Mouse (Mus musculus) spleen, embryonic (tissue): ENCODE data around the gene Psors1c2.

Experiments
- CTCF ChIA-PET: fragments of 350-600 bp; sonication (Branson Sonifier 250); formaldehyde crosslinking; loops from one replicate; lab custom pipeline; 2022; lab: Charles Lee

Psors1c2 gene

DNA sequence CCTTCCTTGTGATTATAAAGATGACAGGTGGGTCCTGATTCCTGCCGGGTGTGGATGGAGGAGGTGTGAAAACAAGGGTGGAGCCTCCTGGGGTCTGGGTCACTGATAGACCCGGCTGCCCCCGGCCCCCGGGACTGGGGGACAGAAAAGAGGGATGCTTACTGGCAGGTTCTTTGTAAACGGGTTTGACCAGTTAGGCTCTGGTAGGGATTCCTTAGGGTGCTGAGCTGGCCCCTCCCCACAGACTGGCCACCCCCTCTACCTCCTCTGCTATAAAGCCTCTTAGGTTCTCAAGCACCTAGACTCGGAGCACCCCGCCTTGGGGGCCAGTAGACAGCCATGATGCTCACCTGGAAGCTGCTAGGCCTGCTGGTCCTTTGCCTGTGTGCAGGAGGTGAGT is at the start of gene Psors1c2:
Psors1c2 (plus strand) TSS at position 301 of the 400 bp plus-strand sequence.
- CTCF ChIA-PET, result interaction anchor here (0.5 to 0.6 kb wide), 2 partner anchors 30 to 1775 kb away, joined by 3 to 5 read pairs; no protein-coding TSS in a partner anchor

DNA sequence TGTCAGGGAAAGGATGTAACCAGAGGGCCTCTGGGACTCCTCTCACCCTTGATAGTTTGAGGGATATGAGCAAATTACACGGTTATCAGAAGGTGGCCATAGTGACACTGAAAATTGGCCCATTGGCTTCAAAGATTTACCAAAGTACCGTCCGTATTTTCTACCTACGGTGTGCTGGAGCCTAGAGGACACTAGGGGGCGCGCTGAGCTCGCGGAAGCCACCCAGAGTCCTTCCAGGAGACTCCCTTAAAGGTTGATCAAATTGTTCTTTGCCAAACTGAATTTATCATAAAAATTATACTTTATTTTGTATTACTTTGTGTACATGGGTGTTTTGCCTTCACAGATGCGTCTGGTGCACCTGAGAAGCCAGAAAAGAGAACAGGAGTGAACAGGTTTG is 48.9 kb upstream of the Psors1c2 start:
- CTCF ChIA-PET, result no interaction called here

GRCm38 (mm10) chr17:35485702-35486101 is 47.3 kb upstream of the Psors1c2 start:
- CTCF ChIA-PET, result no interaction called here

GRCm38 (mm10) chr17:35486726-35487125 is 46.3 kb upstream of the Psors1c2 start:
- CTCF ChIA-PET, result no interaction called here

DNA sequence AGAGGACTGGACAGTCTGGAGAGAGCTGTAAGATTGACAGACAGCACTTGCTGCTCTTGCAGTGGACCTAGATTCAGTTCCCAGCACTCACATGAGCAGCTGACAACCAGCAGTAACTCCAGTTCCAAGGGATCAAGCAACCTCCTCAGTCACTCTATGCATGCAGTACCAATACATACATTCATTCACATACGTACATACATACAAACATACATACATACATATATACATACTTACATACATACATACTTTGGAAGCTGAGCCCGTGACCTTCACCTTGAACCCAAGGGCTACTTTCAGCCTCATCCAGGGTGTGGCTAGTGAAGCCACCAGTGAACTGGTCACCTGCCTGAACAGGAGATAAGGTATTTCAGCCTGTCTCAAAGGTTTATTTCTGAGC is 45.0 kb upstream of the Psors1c2 start:
- CTCF ChIA-PET, result interaction anchor here (1.1 kb wide), 1 partner anchor 14 kb away, joined by 4 read pairs; no protein-coding TSS in a partner anchor

DNA sequence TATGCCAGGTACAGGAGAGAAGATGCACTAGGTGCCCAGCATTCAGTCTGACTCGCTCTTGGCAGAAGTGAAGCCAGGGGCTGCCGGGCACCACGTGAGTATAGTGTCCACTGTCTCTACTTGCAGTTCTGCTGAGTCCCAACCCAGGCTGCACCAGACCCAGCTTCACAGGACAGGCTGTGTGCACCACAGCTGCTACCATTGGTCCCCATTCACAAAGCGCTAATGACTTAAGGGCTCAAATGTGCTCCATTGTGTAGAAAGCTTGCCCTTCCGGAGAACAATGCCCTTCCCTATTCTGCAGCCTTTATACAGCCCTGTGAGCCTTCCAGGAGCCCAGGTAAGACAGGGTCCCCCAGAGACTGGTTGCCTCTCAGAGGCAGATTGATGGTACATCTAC is 42.7 kb upstream of the Psors1c2 start:
- CTCF ChIA-PET, result no interaction called here

DNA sequence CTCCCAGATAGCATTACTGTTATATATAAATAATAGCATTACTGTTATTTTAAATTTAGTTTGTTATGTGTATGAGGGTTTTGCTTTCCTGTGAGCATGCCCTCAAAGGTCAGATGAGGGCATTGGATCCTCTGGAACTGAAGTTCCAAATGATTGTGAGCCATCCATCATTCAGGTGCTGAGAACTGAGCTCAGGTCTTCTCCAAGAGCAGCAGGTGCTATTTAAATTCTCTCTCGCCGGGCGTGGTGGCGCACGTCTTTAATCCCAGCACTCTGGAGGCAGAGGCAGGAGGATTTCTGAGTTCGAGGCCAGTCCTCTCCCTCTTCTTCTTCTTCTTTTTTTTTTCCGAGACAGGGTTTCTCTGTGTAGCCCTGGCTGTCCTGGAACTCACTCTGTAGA is 35.9 kb upstream of the Psors1c2 start:
- CTCF ChIA-PET, result no interaction called here

GRCm38 (mm10) chr17:35502226-35502625 is 30.8 kb upstream of the Psors1c2 start:
- CTCF ChIA-PET, result interaction anchor here (0.8 kb wide), 1 partner anchor 14 kb away, joined by 4 read pairs; no protein-coding TSS in a partner anchor

DNA sequence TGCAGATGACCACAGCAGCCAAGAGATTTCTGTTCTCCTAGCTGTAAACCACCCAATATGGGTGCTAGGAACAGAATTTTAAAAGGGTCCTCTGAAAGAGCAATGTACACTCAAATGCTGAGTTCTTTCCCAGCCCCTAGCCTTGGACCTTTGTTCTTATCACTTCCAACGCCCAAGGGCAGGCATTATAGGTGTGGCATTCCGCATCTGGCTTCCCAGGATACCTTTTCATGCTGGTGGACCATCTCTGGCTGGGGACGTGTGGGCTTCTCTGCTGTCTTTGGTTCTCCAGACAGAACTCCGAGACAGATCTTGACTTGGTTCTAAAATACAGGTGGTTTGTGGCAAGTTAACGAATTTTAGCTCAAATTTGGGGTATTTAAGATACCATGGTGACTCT is 30.2 kb upstream of the Psors1c2 start:
- CTCF ChIA-PET, result interaction anchor here (0.7 kb wide), 1 partner anchor 30 kb away, joined by 3 read pairs; the partner anchor contains the start of gene Psors1c2

GRCm38 (mm10) chr17:35503849-35504248 is 29.2 kb upstream of the Psors1c2 start:
- CTCF ChIA-PET, result no interaction called here

- CTCF ChIA-PET, result no interaction called here
These were observed 28.1 kb upstream of the Psors1c2 start for GRCm38 (mm10) chr17:35504628-35505481.

DNA sequence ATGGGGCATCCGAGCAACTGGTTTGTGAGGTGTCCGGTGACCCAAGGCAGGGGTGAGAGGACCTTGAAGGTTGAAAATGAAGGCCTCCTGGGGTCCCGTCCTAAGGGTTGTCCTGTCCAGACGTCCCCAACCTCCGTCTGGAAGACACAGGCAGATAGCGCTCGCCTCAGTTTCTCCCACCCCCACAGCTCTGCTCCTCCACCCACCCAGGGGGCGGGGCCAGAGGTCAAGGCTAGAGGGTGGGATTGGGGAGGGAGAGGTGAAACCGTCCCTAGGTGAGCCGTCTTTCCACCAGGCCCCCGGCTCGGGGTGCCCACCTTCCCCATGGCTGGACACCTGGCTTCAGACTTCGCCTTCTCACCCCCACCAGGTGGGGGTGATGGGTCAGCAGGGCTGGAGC is 27.2 kb upstream of the Psors1c2 start, which contains the start of gene Pou5f1:
Pou5f1 (plus strand) TSS at position 243 of the 400 bp plus-strand sequence.
- CTCF ChIA-PET, result no interaction called here

DNA sequence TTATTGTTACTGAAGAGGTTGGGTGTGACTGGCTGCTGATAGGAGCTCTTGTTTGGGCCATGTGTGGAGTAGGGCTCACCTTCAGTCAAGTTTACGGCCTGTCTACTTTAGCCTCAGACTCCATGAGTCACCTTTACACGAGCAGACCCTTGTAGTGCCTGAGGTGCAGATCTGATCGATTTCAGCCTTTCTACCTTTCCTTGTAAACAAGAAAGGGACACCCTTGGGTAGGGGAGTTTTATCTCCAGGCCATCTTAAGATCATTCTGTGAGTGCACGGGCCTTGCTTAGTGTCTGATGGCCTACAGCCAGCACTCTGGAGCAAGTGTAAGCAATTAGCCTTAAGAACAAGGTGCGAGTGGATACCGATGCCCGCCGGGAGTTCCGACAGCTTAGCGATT is 26.1 kb upstream of the Psors1c2 start:
- CTCF ChIA-PET, result interaction anchor here (0.5 kb wide), 1 partner anchor 24 kb away, joined by 13 read pairs; no protein-coding TSS in a partner anchor

- CTCF ChIA-PET, result interaction anchor here (0.6 kb wide), 1 partner anchor 28 kb away, joined by 4 read pairs; no protein-coding TSS in a partner anchor
These were observed 25.3 kb upstream of the Psors1c2 start for GRCm38 (mm10) chr17:35507556-35508260.

GRCm38 (mm10) chr17:35508279-35508678 is 24.7 kb upstream of the Psors1c2 start:
- CTCF ChIA-PET, result interaction anchor here (0.6 kb wide), 1 partner anchor 28 kb away, joined by 4 read pairs; no protein-coding TSS in a partner anchor

- CTCF ChIA-PET, result no interaction called here
These were observed 23.7 kb upstream of the Psors1c2 start for GRCm38 (mm10) chr17:35509284-35509683.

DNA sequence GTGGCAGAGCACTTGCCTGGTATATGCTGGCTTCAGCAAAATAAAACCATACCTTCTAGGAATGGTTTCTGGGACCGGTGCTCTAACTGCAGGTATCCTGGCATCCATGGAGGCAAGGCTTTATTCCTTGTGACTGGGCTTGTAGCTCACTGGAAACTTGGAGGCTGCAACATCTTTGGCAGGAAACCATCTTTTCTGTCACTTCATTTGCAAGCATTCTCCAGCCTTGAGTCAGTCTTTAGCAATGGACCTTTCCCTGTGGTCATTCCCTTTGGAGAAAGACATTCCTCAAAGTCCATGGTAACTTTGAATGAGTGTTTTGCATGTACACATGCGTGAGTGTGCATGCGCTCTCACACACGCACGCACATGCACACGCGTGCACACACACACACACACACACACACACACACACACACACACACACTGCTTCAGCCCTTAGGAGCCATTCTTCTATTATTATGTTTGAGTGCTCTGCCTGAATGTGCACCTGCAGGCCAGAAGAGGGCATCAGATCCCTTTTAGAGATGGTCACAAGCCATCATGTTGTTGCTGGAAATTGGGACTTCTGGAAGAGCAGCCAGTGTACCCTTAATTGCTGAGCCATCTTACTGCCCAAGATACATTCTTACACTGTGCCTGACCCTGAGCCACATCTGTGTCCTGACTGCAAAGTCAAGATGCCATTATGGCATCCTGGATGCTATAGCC is 19.9 kb upstream of the Psors1c2 start:
- CTCF ChIA-PET, result no interaction called here

DNA sequence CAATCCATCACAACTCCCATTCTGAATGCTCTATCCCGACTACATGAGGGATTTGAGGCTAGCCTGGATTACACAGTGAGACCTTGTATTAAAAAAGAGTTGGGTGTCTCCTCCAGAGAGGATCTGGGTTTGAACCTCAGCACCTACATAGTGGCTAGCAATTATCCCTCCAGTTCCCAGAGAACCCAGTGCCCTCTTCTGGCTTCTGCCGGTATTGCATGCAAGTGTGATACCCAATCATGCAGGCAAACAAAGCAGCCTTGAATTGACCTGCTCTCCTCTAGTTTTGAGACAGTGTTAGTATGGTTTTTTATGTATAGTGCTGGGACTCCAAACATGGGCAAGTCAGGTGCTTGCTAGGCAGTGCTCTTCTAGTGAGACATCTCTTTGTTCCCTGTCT is 19.1 kb upstream of the Psors1c2 start:
- CTCF ChIA-PET, result no interaction called here

DNA sequence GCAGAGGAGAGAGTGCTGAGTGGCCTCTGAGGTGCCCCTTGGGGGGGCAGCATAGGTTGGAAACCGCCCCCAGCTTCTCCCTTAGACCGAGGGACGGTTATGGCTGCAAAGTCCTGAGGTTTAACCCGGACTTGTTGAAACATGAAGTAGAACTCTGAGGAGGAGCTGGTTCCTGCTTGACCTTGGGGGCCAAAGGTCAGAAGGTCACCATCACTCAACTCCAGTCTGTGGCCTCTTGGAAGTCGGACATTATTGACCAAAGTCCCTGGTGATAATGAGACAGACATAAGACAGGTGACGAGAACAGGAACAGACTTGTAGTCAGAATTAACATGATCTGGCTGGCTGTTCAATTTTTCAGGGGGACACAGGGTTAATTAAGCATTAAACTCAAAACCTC is 18.2 kb upstream of the Psors1c2 start:
- CTCF ChIA-PET, result interaction anchor here (0.6 kb wide), 1 partner anchor 26 kb away, joined by 4 read pairs; no protein-coding TSS in a partner anchor

GRCm38 (mm10) chr17:35515911-35516640 is 16.9 kb upstream of the Psors1c2 start:
- CTCF ChIA-PET, result no interaction called here
